Mouse (Mus musculus): ENCODE measurements around the gene Mast4. TPM values are rescaled to one million over a fixed set of nuclear protein-coding genes. Genes with fewer than 3 reads are reported as not detected.

Gene Mast4
- polyA plus RNA-seq, 1 experiment from 2014 or later: 24.7 TPM

DNA sequence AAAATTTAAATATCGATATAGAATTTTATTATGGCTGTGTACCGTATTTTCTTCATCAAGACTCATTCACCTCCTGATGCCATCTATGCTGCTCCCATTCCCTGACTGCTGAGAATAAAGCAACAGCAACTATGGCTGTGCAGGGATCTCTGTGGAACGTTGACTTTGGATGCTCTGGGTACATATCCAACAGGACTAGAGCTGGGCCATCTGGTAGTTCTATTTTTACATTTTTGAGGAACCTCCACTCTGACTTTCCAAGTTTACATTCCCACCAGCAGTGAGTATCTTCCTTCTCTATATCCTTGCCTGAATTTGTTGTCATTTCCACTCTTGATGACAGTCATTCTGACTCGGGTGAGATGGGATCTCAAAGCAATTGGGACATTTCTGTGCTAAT lies 26.0 kb downstream of the Mast4 start:
- no peak overlapping the region for H3K27ac ChIP-seq
- H3K4me1 ChIP-seq: no peaks in the 10 kb centered on the region
- 92% methylated on average over 4 of the region's 4 CpGs for WGBS
- no peak for ATAC-seq (replicated peaks; ENCODE audit: low FRiP score)
- no peak overlapping the region for H3K4me3 ChIP-seq (replicated peaks)
- no peaks in the 10 kb centered on the region for H3K36me3 ChIP-seq
- H3K27me3 ChIP-seq: no peaks in the 10 kb centered on the region
- no peak overlapping the region for H3K4me2 ChIP-seq
- no peaks in the 10 kb centered on the region for H3K9me3 ChIP-seq (replicated peaks)
- no peak overlapping the region for H3K9ac ChIP-seq

DNA sequence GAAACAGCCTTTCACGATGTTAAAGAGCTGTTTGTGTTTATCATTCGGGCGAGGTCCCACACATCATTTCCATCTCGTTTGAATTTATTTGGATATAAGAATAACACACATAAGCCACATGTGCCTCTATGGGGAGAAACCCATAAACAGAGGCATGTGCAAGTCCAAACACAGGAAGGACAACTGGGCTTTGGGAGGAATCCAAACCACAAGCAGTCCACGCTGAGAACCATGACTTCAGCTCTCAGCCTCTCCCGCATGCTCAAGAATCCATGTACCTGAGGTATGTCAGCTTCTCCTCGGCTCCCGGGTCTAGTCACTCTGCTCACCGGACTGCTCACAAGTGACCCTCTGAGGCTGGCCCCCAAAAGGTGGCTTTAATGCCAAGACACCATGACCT lies 30.5 kb downstream of the Mast4 start:
- ATAC-seq (replicated peaks; ENCODE audit: low FRiP score): no peak
- 77% methylated on average over 9 of the region's 9 CpGs for WGBS

DNA sequence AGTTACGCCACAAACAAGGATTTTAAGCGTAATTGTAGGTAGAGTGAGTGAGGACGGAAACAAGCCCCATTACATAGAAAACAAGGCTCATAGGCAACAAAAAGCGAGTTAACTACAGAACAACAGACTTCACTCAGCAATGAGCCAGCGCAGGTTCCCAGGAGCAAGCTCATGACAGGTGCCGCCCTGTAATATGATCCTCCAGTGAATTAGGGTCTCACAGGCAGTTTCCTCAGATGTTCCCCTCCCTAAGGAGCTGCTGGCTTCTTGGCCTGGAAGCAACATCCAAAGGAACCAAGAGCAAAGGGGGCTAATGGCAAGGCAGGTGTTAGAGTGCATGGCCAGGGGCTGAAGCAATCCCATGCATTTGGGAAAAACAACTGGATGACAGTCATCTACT lies 31.8 kb downstream of the Mast4 start:
- Histone ChIP-seq H3K9me3 (replicated peaks) (no peaks in the 10 kb centered on the region), H3K4me2 (no peak overlapping the region), H3K27ac (no peak overlapping the region), H3K36me3 (no peaks in the 10 kb centered on the region), H3K4me3 (replicated peaks) (no peak overlapping the region), H3K9ac (no peak overlapping the region), H3K4me1 (0 out of 2 replicates have a peak, but pooled peaks cover 7% of the 10 kb centered on the region), H3K27me3 (no peaks in the 10 kb centered on the region)
- peak; percentile 64; the same call in 1 of the 2 replicates for ATAC-seq (replicated peaks; ENCODE audit: low FRiP score)
- 25% methylated on average over 6 of the region's 6 CpGs for WGBS

More for the DNA sequence above, 30.5 kb downstream of the Mast4 start:
- Histone ChIP-seq H3K4me1 (0 out of 2 replicates have a peak, but pooled peaks cover 7% of the 10 kb centered on the region), H3K9me3 (replicated peaks) (no peaks in the 10 kb centered on the region), H3K4me3 (replicated peaks) (no peak overlapping the region), H3K4me2 (no peak overlapping the region), H3K27me3 (no peaks in the 10 kb centered on the region), H3K27ac (no peak overlapping the region), H3K36me3 (no peaks in the 10 kb centered on the region), H3K9ac (no peak overlapping the region)

- Histone ChIP-seq H3K27me3 (no peaks in the 10 kb centered on the region), H3K27ac (no peak overlapping the region), H3K4me2 (no peak overlapping the region), H3K4me3 (replicated peaks) (no peak overlapping the region), H3K9me3 (replicated peaks) (no peaks in the 10 kb centered on the region), H3K9ac (no peak overlapping the region), H3K4me1 (0 out of 2 replicates have a peak, but pooled peaks cover 7% of the 10 kb centered on the region), H3K36me3 (no peaks in the 10 kb centered on the region)
- 77% methylated on average over 2 of the region's 2 CpGs for WGBS
- no peak for ATAC-seq (replicated peaks; ENCODE audit: low FRiP score)
Observed at GRCm38 (mm10) chr13:103302077-103302476, 32.2 kb downstream of the Mast4 start.

DNA sequence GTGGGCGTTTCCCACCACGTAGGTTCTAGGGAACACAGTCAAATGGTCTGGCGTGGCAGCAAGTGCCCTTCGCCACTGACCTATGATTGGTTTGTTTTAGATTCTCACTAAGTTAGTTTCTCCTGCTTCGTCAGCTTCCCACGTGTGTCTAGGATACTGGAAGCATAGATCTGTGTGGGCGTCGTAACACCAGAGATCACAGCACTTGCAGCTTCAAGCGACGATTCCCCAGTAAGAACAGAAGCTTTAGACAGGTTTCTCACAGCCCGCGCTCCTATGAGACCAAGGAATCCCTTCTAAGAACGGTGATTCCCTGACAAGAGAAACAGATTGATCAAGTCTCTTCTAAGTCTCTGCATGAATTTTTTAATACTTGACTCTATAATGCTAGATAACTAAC lies 39.9 kb downstream of the Mast4 start:
- Histone ChIP-seq H3K4me1 (no peaks in the 10 kb centered on the region), H3K4me3 (replicated peaks) (no peak overlapping the region), H3K9ac (no peak overlapping the region), H3K9me3 (replicated peaks) (no peaks in the 10 kb centered on the region), H3K27me3 (no peaks in the 10 kb centered on the region), H3K27ac (no peak overlapping the region), H3K36me3 (no peaks in the 10 kb centered on the region), H3K4me2 (no peak overlapping the region)
- 76% methylated on average over 13 of the region's 13 CpGs for WGBS
- no peak for ATAC-seq (replicated peaks; ENCODE audit: low FRiP score)

- 83% methylated on average over 1 of the region's 1 CpGs for WGBS
- Histone ChIP-seq H3K27ac (no peak overlapping the region), H3K9me3 (replicated peaks) (no peaks in the 10 kb centered on the region), H3K4me3 (replicated peaks) (no peak overlapping the region), H3K36me3 (no peaks in the 10 kb centered on the region), H3K4me1 (no peaks in the 10 kb centered on the region), H3K4me2 (no peak overlapping the region), H3K9ac (no peak overlapping the region), H3K27me3 (no peaks in the 10 kb centered on the region)
- no peak for ATAC-seq (replicated peaks; ENCODE audit: low FRiP score)
Observed at GRCm38 (mm10) chr13:103293121-103293520, 41.2 kb downstream of the Mast4 start.

GRCm38 (mm10) chr13:103291098-103291497 lies 43.2 kb downstream of the Mast4 start:
- no peaks in the 10 kb centered on the region for H3K27me3 ChIP-seq
- H3K4me1 ChIP-seq: no peaks in the 10 kb centered on the region
- no peak overlapping the region for H3K9ac ChIP-seq
- no peaks in the 10 kb centered on the region for H3K9me3 ChIP-seq (replicated peaks)
- ATAC-seq (replicated peaks; ENCODE audit: low FRiP score): no peak
- no peak overlapping the region for H3K4me2 ChIP-seq
- H3K4me3 ChIP-seq (replicated peaks): no peak overlapping the region
- H3K36me3 ChIP-seq: no peaks in the 10 kb centered on the region
- 81% methylated on average over 4 of the region's 4 CpGs for WGBS
- no peak overlapping the region for H3K27ac ChIP-seq

GRCm38 (mm10) chr13:103285821-103286220 lies 48.5 kb downstream of the Mast4 start:
- no peak for ATAC-seq (replicated peaks; ENCODE audit: low FRiP score)
- no peak overlapping the region for H3K4me2 ChIP-seq
- H3K36me3 ChIP-seq: no peaks in the 10 kb centered on the region
- H3K9me3 ChIP-seq (replicated peaks): no peaks in the 10 kb centered on the region
- no peak overlapping the region for H3K27ac ChIP-seq
- no peaks in the 10 kb centered on the region for H3K4me1 ChIP-seq
- no peak overlapping the region for H3K9ac ChIP-seq
- 78% methylated on average over 5 of the region's 5 CpGs for WGBS
- H3K27me3 ChIP-seq: no peaks in the 10 kb centered on the region
- H3K4me3 ChIP-seq (replicated peaks): no peak overlapping the region

GRCm38 (mm10) chr13:103285036-103285435 lies 49.3 kb downstream of the Mast4 start:
- no peaks in the 10 kb centered on the region for H3K27me3 ChIP-seq
- 90% methylated on average over 7 of the region's 7 CpGs for WGBS
- H3K9ac ChIP-seq: no peak overlapping the region
- no peaks in the 10 kb centered on the region for H3K9me3 ChIP-seq (replicated peaks)
- H3K36me3 ChIP-seq: no peaks in the 10 kb centered on the region
- H3K4me2 ChIP-seq: no peak overlapping the region
- no peaks in the 10 kb centered on the region for H3K4me1 ChIP-seq
- no peak overlapping the region for H3K27ac ChIP-seq
- no peak for ATAC-seq (replicated peaks; ENCODE audit: low FRiP score)
- H3K4me3 ChIP-seq (replicated peaks): no peak overlapping the region

DNA sequence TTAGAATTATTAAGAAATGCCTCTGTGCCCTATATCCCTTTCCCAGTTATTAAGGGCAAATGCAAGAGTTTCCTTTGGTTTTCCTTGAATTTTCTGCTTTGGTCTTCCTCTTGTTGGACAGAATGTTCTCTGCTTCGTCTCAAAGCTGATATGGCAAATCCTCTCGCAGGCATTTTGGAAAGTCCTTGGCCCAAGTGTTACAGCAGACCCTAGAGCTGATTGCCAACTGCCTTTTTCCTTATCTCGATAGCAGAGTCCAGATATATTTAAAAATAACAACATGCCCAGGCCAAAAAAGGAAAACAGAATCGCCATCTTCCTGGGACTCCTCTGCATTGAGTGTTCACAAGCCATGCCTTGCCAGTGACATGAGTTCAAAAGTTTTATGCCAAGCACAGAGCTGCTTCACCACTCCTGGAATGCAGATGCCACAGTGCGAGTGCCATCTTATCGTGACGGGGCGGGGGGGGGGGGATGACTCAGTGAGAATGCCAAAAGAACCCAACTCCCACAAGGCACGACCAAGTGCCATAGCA lies 63.4 kb downstream of the Mast4 start:
- no peak overlapping the region for H3K27ac ChIP-seq
- no peaks in the 10 kb centered on the region for H3K9me3 ChIP-seq (replicated peaks)
- H3K4me3 ChIP-seq (replicated peaks): no peak overlapping the region
- H3K9ac ChIP-seq: no peak overlapping the region
- H3K4me1 ChIP-seq: no peaks in the 10 kb centered on the region
- WGBS: 84% methylated on average over 9 of the region's 9 CpGs
- no peak for ATAC-seq (replicated peaks; ENCODE audit: low FRiP score)
- no peaks in the 10 kb centered on the region for H3K36me3 ChIP-seq
- no peaks in the 10 kb centered on the region for H3K27me3 ChIP-seq
- H3K4me2 ChIP-seq: no peak overlapping the region

DNA sequence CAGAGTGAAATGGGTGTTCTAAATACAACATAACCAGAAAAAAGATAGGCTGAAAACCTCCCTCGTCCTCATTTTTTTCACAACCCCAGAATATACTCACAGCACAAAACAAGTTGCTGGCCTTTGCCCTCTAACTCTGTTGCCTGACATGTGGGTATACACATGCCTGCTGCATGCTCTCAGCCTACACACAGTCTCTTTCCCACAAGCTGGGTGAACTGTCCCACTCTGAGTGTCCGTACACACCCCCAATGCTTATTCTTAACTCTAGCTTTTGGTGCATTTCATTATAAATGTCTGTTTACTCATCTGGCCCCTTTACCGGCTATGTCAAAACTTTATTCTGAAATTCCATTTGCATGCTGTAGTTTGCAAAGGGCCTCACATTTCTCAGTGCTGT lies 71.6 kb downstream of the Mast4 start:
- Histone ChIP-seq H3K27me3 (no peaks in the 10 kb centered on the region), H3K9ac (no peak overlapping the region), H3K9me3 (replicated peaks) (no peaks in the 10 kb centered on the region), H3K27ac (no peak overlapping the region), H3K36me3 (no peaks in the 10 kb centered on the region), H3K4me2 (no peak overlapping the region), H3K4me1 (no peaks in the 10 kb centered on the region), H3K4me3 (replicated peaks) (no peak overlapping the region)
- no peak for ATAC-seq (replicated peaks; ENCODE audit: low FRiP score)
- 75% methylated on average over 3 of the region's 3 CpGs for WGBS

DNA sequence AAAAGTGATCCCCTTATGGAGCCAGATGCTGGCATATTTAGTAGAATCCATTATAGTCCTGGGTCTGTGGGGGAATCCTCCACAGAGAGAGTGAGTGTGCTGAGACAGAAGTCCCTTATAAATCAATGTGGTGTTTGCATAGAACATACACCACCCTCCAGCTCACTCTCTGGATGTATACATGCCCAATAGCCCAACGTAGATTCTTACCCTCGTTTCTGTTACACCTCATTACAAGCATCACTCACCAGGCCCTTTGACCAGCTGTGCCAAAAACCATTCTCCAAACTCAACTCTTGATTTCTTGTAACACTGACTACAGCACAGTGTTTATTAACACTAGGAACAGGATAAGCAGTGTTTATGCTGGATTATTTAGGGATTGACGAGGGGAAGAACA lies 72.2 kb downstream of the Mast4 start:
- no peaks in the 10 kb centered on the region for H3K4me1 ChIP-seq

DNA sequence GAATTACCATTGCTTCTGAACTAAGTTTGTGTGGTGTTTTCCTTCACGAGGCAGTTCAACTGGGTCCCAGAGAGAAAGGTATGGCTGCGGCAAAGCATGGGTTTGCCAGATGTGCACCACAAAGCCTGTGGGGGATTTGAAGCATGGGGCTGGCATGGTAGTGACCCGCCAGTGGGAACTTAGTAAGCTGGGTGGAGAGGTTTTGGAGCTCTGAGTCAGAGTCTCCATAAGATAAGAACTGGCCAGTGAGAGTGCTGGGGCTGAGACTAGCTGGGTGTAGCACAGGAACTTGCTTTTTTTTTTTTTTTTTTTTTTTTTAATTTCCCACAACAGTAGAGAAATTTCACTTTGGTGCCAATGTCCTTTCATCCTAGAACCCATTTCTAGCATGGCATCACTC lies 73.9 kb downstream of the Mast4 start:
- Histone ChIP-seq H3K9me3 (replicated peaks) (no peaks in the 10 kb centered on the region), H3K27ac (no peak overlapping the region)
- WGBS: 83% methylated on average over 3 of the region's 3 CpGs

More for the DNA sequence above, 72.2 kb downstream of the Mast4 start:
- Histone ChIP-seq H3K4me3 (replicated peaks) (no peak overlapping the region), H3K27ac (no peak overlapping the region), H3K9me3 (replicated peaks) (no peaks in the 10 kb centered on the region), H3K27me3 (no peaks in the 10 kb centered on the region), H3K36me3 (no peaks in the 10 kb centered on the region), H3K4me2 (no peak overlapping the region), H3K9ac (no peak overlapping the region)
- WGBS: 60% methylated on average over 3 of the region's 3 CpGs
- ATAC-seq (replicated peaks; ENCODE audit: low FRiP score): no peak

More for the DNA sequence above, 73.9 kb downstream of the Mast4 start:
- H3K36me3 ChIP-seq: no peaks in the 10 kb centered on the region
- H3K9ac ChIP-seq: no peak overlapping the region
- H3K27me3 ChIP-seq: no peaks in the 10 kb centered on the region
- ATAC-seq (replicated peaks; ENCODE audit: low FRiP score): no peak
- H3K4me2 ChIP-seq: no peak overlapping the region
- no peak overlapping the region for H3K4me3 ChIP-seq (replicated peaks)
- H3K4me1 ChIP-seq: no peaks in the 10 kb centered on the region
